Mouse (Mus musculus) layer of hippocampus, postnatal 10 days (tissue): ENCODE results near the gene Fus. TPM values are rescaled to one million over a fixed set of nuclear protein-coding genes. Genes with fewer than 3 reads are reported as not detected.

Experiments
- total RNA-seq, 2 experiments: library from RNA; stranded (reverse); gene quantifications; 2 replicates each; pipeline ENCODE4 v1.2.3; 2021

Fus gene
- total RNA-seq, 2 experiments from 2014 or later: 423 to 445 TPM

Other genes starting within 250 kb of the Fus start
- not detected for gene Ctf2, start 235.3 kb upstream of the Fus start, total RNA-seq
- gene Fbxl19, start 222.9 kb upstream of the Fus start, total RNA-seq: 10 to 100 TPM; 86.8 to 92.2 TPM
- 10 to 100 TPM; 18.5 to 19.1 TPM for gene Orai3, start 197.6 kb upstream of the Fus start, total RNA-seq
- 10 to 100 TPM; 35.5 to 40.3 TPM for gene Setd1a, start 190.8 kb upstream of the Fus start, total RNA-seq
- 1 to 10 TPM; 2.9 to 4.6 TPM for gene Gm49388, start 181.8 kb upstream of the Fus start, total RNA-seq
- gene Hsd3b7, start 166.9 kb upstream of the Fus start, total RNA-seq: 1 to 10 TPM; 4.8 to 5.1 TPM
- gene Stx4a, start 143.2 kb upstream of the Fus start, total RNA-seq: 10 to 100 TPM; 46.9 to 53.6 TPM
- gene Stx1b, start 142.9 kb upstream of the Fus start, total RNA-seq: 100 to 1,000 TPM; 292 to 296 TPM
- gene Zfp646, start 91.2 kb upstream of the Fus start, total RNA-seq: 10 to 100 TPM; 28.6 to 30.2 TPM
- gene Zfp668, start 90.6 kb upstream of the Fus start, total RNA-seq: 10 to 100 TPM; 22.9 to 25.3 TPM
- 1 to 10 TPM in 1 of 2 experiments, under 1 TPM in 1; 0.96 to 1.1 TPM for gene Prss53, start 76.5 kb upstream of the Fus start, total RNA-seq
- gene Gm21974, start 72.0 kb upstream of the Fus start, total RNA-seq: not detected
- gene Vkorc1, start 71.8 kb upstream of the Fus start, total RNA-seq: 10 to 100 TPM; 25.0 to 26.3 TPM
- gene Bckdk, start 63.4 kb upstream of the Fus start, total RNA-seq: 10 to 100 TPM; 45.9 to 48.6 TPM
- 10 to 100 TPM; 25.8 to 28.2 TPM for gene Kat8, start 54.9 kb upstream of the Fus start, total RNA-seq
- gene Prss8, start 37.4 kb upstream of the Fus start, total RNA-seq: 1 to 10 TPM; 1.7 to 1.8 TPM
- 10 to 100 TPM; 15.0 to 17.0 TPM for gene Prss36, start 20.7 kb upstream of the Fus start, total RNA-seq
- gene Pycard, start 26.4 kb downstream of the Fus start, total RNA-seq: 1 to 10 TPM; 3.2 to 4.5 TPM
- gene Trim72, start 36.5 kb downstream of the Fus start, total RNA-seq: under 1 TPM; 0.40 to 0.55 TPM
- gene Itgam, start 95.2 kb downstream of the Fus start, total RNA-seq: 1 to 10 TPM; 8.4 to 8.7 TPM
- gene Gm49368, start 95.2 kb downstream of the Fus start, total RNA-seq: not detected
- gene Itgax, start 162.1 kb downstream of the Fus start, total RNA-seq: not detected
- under 1 TPM; 0.78 to 0.85 TPM for gene Itgad, start 186.9 kb downstream of the Fus start, total RNA-seq
- 1 to 10 TPM; 4.3 to 4.8 TPM for gene Cox6a2, start 238.9 kb downstream of the Fus start, total RNA-seq